Mouse (Mus musculus): ENCODE data around the gene Nudcd2.
A peak's percentile ranks its signal among the peaks of the same experiment; 100 is the strongest.

The Nudcd2 gene

GRCm38 (mm10) chr11:40755968-40756367, 22.5 kb downstream of the Nudcd2 start:
- DNase-seq, result no peak

GRCm38 (mm10) chr11:40759896-40760295, 26.4 kb downstream of the Nudcd2 start:
- no peak for DNase-seq

- no peak for DNase-seq
Measured at GRCm38 (mm10) chr11:40763395-40763794, 29.9 kb downstream of the Nudcd2 start.

- no peak for DNase-seq
Measured at GRCm38 (mm10) chr11:40764690-40765089, 31.2 kb downstream of the Nudcd2 start.

GRCm38 (mm10) chr11:40775315-40776269, 42.1 kb downstream of the Nudcd2 start:
- DNase-seq, result no peak

- no peak for DNase-seq
Measured at GRCm38 (mm10) chr11:40781857-40782256, 48.4 kb downstream of the Nudcd2 start.

- DNase-seq, result no peak
Measured at GRCm38 (mm10) chr11:40783346-40783745, 49.9 kb downstream of the Nudcd2 start.

GRCm38 (mm10) chr11:40784326-40784725, 50.9 kb downstream of the Nudcd2 start:
- peak; percentile 65 for DNase-seq

- peak; percentile 68 for DNase-seq
Measured at GRCm38 (mm10) chr11:40786900-40787299, 53.4 kb downstream of the Nudcd2 start.
